Mouse (Mus musculus): Measurements from ENCODE around the gene Prokr1. TPM values are rescaled to one million over a fixed set of nuclear protein-coding genes. Genes with fewer than 3 reads are reported as not detected.

The Prokr1 gene
- polyA plus RNA-seq, 1 experiment from 2014 or later, result 3.1 TPM

- Histone ChIP-seq H3K4me3 (no peak overlapping the region), H3K9me3 (no peaks in the 10 kb centered on the region), H3K4me1 (replicated peaks) (peaks cover 11% of the 10 kb centered on the region; the same call in 1 of the 2 replicates), H3K27ac (no peak overlapping the region), H3K27me3 (no peaks in the 10 kb centered on the region), H3K36me3 (no peaks in the 10 kb centered on the region), H3K4me2 (no peak overlapping the region), H3K9ac (no peak overlapping the region)
- 66% methylated on average over 9 of the region's 9 CpGs for WGBS
- ATAC-seq (ENCODE audit: low FRiP score), result no peak
Measured at GRCm38 (mm10) chr6:87535651-87536050, 54.9 kb downstream of the Prokr1 start.

- Histone ChIP-seq H3K27ac (no peak overlapping the region), H3K4me2 (no peak overlapping the region), H3K4me1 (replicated peaks) (peaks cover 5% of the 10 kb centered on the region; the same call in 1 of the 2 replicates), H3K4me3 (no peak overlapping the region), H3K9me3 (no peaks in the 10 kb centered on the region), H3K36me3 (no peaks in the 10 kb centered on the region), H3K9ac (no peak overlapping the region), H3K27me3 (no peaks in the 10 kb centered on the region)
- no peak for ATAC-seq (ENCODE audit: low FRiP score)
- whole genome bisulfite sequencing, result 84% methylated on average over 9 of the region's 9 CpGs
Measured at GRCm38 (mm10) chr6:87534855-87535575, 55.5 kb downstream of the Prokr1 start.

GRCm38 (mm10) chr6:87532953-87533710 is 57.4 kb downstream of the Prokr1 start, which contains the start of gene Arhgap25:
Arhgap25 (minus strand) TSS chr6:87533259.
- H3K27ac ChIP-seq, result no peak within 1 kb of the TSS
- ATAC-seq (ENCODE audit: low FRiP score), result no peak

GRCm38 (mm10) chr6:87531456-87532015 is 59.0 kb downstream of the Prokr1 start:
- Histone ChIP-seq H3K9me3 (no peaks in the 10 kb centered on the region), H3K36me3 (no peaks in the 10 kb centered on the region), H3K27ac (no peak overlapping the region), H3K4me3 (no peak overlapping the region), H3K9ac (no peak overlapping the region), H3K27me3 (no peaks in the 10 kb centered on the region), H3K4me1 (replicated peaks) (0 out of 2 replicates have a peak, but pooled peaks cover 3% of the 10 kb centered on the region), H3K4me2 (no peak overlapping the region)
- 91% methylated on average over 2 of the region's 2 CpGs for WGBS
- no peak for ATAC-seq (ENCODE audit: low FRiP score)

More at GRCm38 (mm10) chr6:87532953-87533710, 57.4 kb downstream of the Prokr1 start, which contains the start of gene Arhgap25:
- Histone ChIP-seq H3K4me2 (no peak within 1 kb of the TSS), H3K36me3 (no peaks in the 10 kb centered on the region), H3K4me3 (no peak within 1 kb of the TSS), H3K4me1 (replicated peaks) (0 out of 2 replicates have a peak, but pooled peaks cover 3% of the 10 kb centered on the region), H3K9me3 (no peaks in the 10 kb centered on the region), H3K9ac (no peak within 1 kb of the TSS), H3K27me3 (no peaks in the 10 kb centered on the region)
- WGBS, result 65% methylated on average over 14 of the region's 14 CpGs

- 86% methylated on average over 2 of the region's 2 CpGs for WGBS
- H3K4me2 ChIP-seq, result no peak overlapping the region
- no peaks in the 10 kb centered on the region for H3K27me3 ChIP-seq
- H3K36me3 ChIP-seq, result no peaks in the 10 kb centered on the region
- H3K4me3 ChIP-seq, result no peak overlapping the region
- H3K27ac ChIP-seq, result no peak overlapping the region
- H3K9ac ChIP-seq, result no peak overlapping the region
- no peak for ATAC-seq (ENCODE audit: low FRiP score)
- H3K9me3 ChIP-seq, result no peaks in the 10 kb centered on the region
- H3K4me1 ChIP-seq (replicated peaks), result 0 out of 2 replicates have a peak, but pooled peaks cover 3% of the 10 kb centered on the region
Measured at GRCm38 (mm10) chr6:87530386-87530785, 60.2 kb downstream of the Prokr1 start.

Other genes with a start within 250 kb of the Prokr1 start
- gene Gkn1, start 239.8 kb downstream of the Prokr1 start, polyA plus RNA-seq (2015; fragmentation: Nextera tagmentation; extraction: Ambion mirVana), result not detected in 2 replicates
- gene Gkn2, start 217.4 kb downstream of the Prokr1 start, polyA plus RNA-seq (2015; fragmentation: Nextera tagmentation; extraction: Ambion mirVana), result not detected in 2 replicates
- gene Gkn3, start 201.8 kb downstream of the Prokr1 start, polyA plus RNA-seq (2015; fragmentation: Nextera tagmentation; extraction: Ambion mirVana), result 0.23 and 0.40 TPM in 2 replicates
- not detected in 2 replicates for gene Bmp10, start 161.7 kb downstream of the Prokr1 start, polyA plus RNA-seq (2015; fragmentation: Nextera tagmentation; extraction: Ambion mirVana)
- gene Arhgap25, start 57.5 kb downstream of the Prokr1 start, polyA plus RNA-seq (2015; fragmentation: Nextera tagmentation; extraction: Ambion mirVana), result 1.6 and 2.4 TPM in 2 replicates
- 9.9 and 10.0 TPM in 2 replicates for gene Aplf, start 81.5 kb upstream of the Prokr1 start, polyA plus RNA-seq (2015; fragmentation: Nextera tagmentation; extraction: Ambion mirVana)
- gene Efcc1, start 140.1 kb upstream of the Prokr1 start, polyA plus RNA-seq (2015; fragmentation: Nextera tagmentation; extraction: Ambion mirVana), result 5.9 and 6.2 TPM in 2 replicates
- gene Gp9, start 187.3 kb upstream of the Prokr1 start, polyA plus RNA-seq (2015; fragmentation: Nextera tagmentation; extraction: Ambion mirVana), result 1.1 and 1.5 TPM in 2 replicates
- 9.3 and 9.6 TPM in 2 replicates for gene Rab43, start 221.4 kb upstream of the Prokr1 start, polyA plus RNA-seq (2015; fragmentation: Nextera tagmentation; extraction: Ambion mirVana)
- 2.0 and 2.8 TPM in 2 replicates for gene Gm45140, start 245.1 kb upstream of the Prokr1 start, polyA plus RNA-seq (2015; fragmentation: Nextera tagmentation; extraction: Ambion mirVana)
- gene Isy1, start 248.1 kb upstream of the Prokr1 start, polyA plus RNA-seq (2015; fragmentation: Nextera tagmentation; extraction: Ambion mirVana), result 25.7 and 33.3 TPM in 2 replicates